Mouse (Mus musculus) limb, embryonic 13.5 days (tissue): ENCODE measurements at regions not wholly inside any gene's neighbourhood (a gene's known extent, or its start where the extent isn't known, plus 50 kb on each side); places are given as distances from the start of the nearest gene placed in this dataset.

Experiments
- ATAC-seq: fragments of 200-750 bp; cut with Nextera tagmentation; 2 replicates; pipeline ENCODE4 v1.8.0; 2017; ENCODE audit warnings: low read depth, moderate number of reproducible peaks, moderate TSS enrichment; ENCODE audit not compliant: low FRiP score
- H3K27ac ChIP-seq: fragments of 300-500 bp; sonication (generic); 2 replicates; pipeline ENCODE4 v1.5.1; 2015; ENCODE audit warnings: inconsistent platforms, mild to moderate bottlenecking, moderate library complexity
- H3K27me3 ChIP-seq: fragments of 300-500 bp; sonication (generic); 2 replicates; pipeline ENCODE4 v1.6.1; 2015; ENCODE audit warnings: mild to moderate bottlenecking, inconsistent platforms
- H3K36me3 ChIP-seq: fragments of 300-500 bp; sonication (generic); 2 replicates; pipeline ENCODE4 v1.6.1; 2015; ENCODE audit warnings: inconsistent platforms, mild to moderate bottlenecking, moderate library complexity
- H3K4me1 ChIP-seq: fragments of 300-500 bp; sonication (generic); 2 replicates; pipeline ENCODE4 v1.6.1; 2015; ENCODE audit warnings: inconsistent platforms
- H3K4me2 ChIP-seq: fragments of 300-500 bp; sonication (generic); replicated peaks from 2 replicates; pipeline ENCODE4 v1.6.1; 2015; ENCODE audit warnings: inconsistent platforms, mild to moderate bottlenecking, moderate library complexity
- H3K4me3 ChIP-seq: fragments of 300-500 bp; sonication (generic); 2 replicates; pipeline ENCODE4 v1.5.1; 2015; ENCODE audit warnings: moderate library complexity, mild to moderate bottlenecking, inconsistent platforms
- H3K9ac ChIP-seq: fragments of 300-500 bp; sonication (generic); 2 replicates; pipeline ENCODE4 v1.6.1; 2015; ENCODE audit warnings: mild to moderate bottlenecking, inconsistent platforms
- H3K9me3 ChIP-seq: fragments of 300-500 bp; sonication (generic); 2 replicates; pipeline ENCODE4 v1.6.1; 2016; ENCODE audit warnings: inconsistent platforms
- WGBS: fragments of 180-500 bp; shearing (Covaris S2); methylation state at CpG from one replicate; pipeline ENCODE4 v1.1.7; 2015; 5-methylcytosine and 5-hydroxymethylcytosine counted together

- no peak overlapping the region for H3K27ac ChIP-seq
- H3K4me1 ChIP-seq, result no peaks in the 10 kb centered on the region
- no peaks in the 10 kb centered on the region for H3K27me3 ChIP-seq
- no peak overlapping the region for H3K9ac ChIP-seq
- no peak for ATAC-seq
- no peak overlapping the region for H3K4me2 ChIP-seq
- H3K4me3 ChIP-seq, result no peak overlapping the region
- no peaks in the 10 kb centered on the region for H3K36me3 ChIP-seq
- H3K9me3 ChIP-seq, result no peaks in the 10 kb centered on the region
These were observed 2890.5 kb upstream of the Gm12353 start for GRCm38 (mm10) chr4:16714796-16715195.

GRCm38 (mm10) chr4:16739785-16740184 lies 2865.5 kb upstream of the Gm12353 start:
- Histone ChIP-seq H3K4me3 (no peak overlapping the region), H3K36me3 (no peaks in the 10 kb centered on the region), H3K27ac (no peak overlapping the region), H3K27me3 (no peaks in the 10 kb centered on the region), H3K9ac (no peak overlapping the region), H3K4me1 (no peaks in the 10 kb centered on the region), H3K9me3 (no peaks in the 10 kb centered on the region), H3K4me2 (no peak overlapping the region)
- 77% methylated on average over 3 of the region's 3 CpGs for WGBS
- ATAC-seq, result no peak
